Mouse (Mus musculus) lung, postnatal 0 days (tissue): ENCODE measurements at regions not wholly inside any gene's neighbourhood (a gene's known extent, or its start where the extent isn't known, plus 50 kb on each side); places are given as distances from the start of the nearest gene placed in this dataset.

Source experiments
- ATAC-seq: fragments of 200-750 bp; cut with Nextera tagmentation; 2 replicates; pipeline ENCODE4 v1.8.0; 2017; ENCODE audit warnings: moderate library complexity
- DNase-seq: peaks from one replicate; pipeline ENCODE4 v3.0.0-alpha.2; 2016; ENCODE audit warnings: low spot score
- H3K27ac ChIP-seq: fragments of 300-500 bp; sonication (generic); 2 replicates; pipeline ENCODE4 v1.5.1; 2014; ENCODE audit warnings: antibody characterized with exemption, mild to moderate bottlenecking, low read length, mixed read lengths
- H3K27me3 ChIP-seq: fragments of 300-500 bp; sonication (generic); replicated peaks from 2 replicates; pipeline ENCODE4 v1.6.1; 2014; ENCODE audit warnings: low read length, mixed read lengths; ENCODE audit not compliant: insufficient read depth
- H3K36me3 ChIP-seq: fragments of 300-500 bp; sonication (generic); 2 replicates; pipeline ENCODE4 v1.6.1; 2014; ENCODE audit warnings: low read length, mixed read lengths; ENCODE audit not compliant: insufficient read depth
- H3K4me1 ChIP-seq: fragments of 300-500 bp; sonication (generic); 2 replicates; pipeline ENCODE4 v1.6.1; 2014; ENCODE audit warnings: antibody characterized with exemption, low read depth, low read length, mixed read lengths; ENCODE audit not compliant: insufficient read depth
- H3K4me2 ChIP-seq: fragments of 300-500 bp; sonication (generic); replicated peaks from 2 replicates; pipeline ENCODE4 v1.6.1; 2014; ENCODE audit warnings: low read depth, mild to moderate bottlenecking, low read length, moderate library complexity, mixed read lengths
- H3K4me3 ChIP-seq: fragments of 300-500 bp; sonication (generic); 2 replicates; pipeline ENCODE4 v1.5.1; 2014; ENCODE audit warnings: low read depth, low read length
- H3K9ac ChIP-seq: fragments of 300-500 bp; sonication (generic); replicated peaks from 2 replicates; pipeline ENCODE4 v1.6.1; 2014; ENCODE audit warnings: low read depth, mild to moderate bottlenecking
- H3K9me3 ChIP-seq: fragments of 300-500 bp; sonication (generic); 2 replicates; pipeline ENCODE4 v1.6.1; 2016; ENCODE audit warnings: low read length, mixed read lengths
- CTCF ChIP-seq: IDR thresholded peaks from 2 replicates; pipeline ENCODE4 v1.5.1; 2016; ENCODE audit warnings: antibody characterized with exemption, mild to moderate bottlenecking
- EP300 ChIP-seq: IDR thresholded peaks from 2 replicates; pipeline ENCODE4 v1.6.1; 2016; ENCODE audit warnings: antibody characterized with exemption, mild to moderate bottlenecking, control low read depth
- WGBS: fragments of 180-500 bp; shearing (Covaris S2); extraction: QIAGEN DNeasy Blood & Tissue Kit; methylation state at CpG from one replicate; pipeline ENCODE4 v1.1.7; 2014; 5-methylcytosine and 5-hydroxymethylcytosine counted together

- no peak overlapping the region for H3K27ac ChIP-seq
- H3K4me3 ChIP-seq = no peak overlapping the region
- no peaks in the 10 kb centered on the region for H3K27me3 ChIP-seq
- H3K4me2 ChIP-seq = no peak overlapping the region
- no peaks in the 10 kb centered on the region for H3K9me3 ChIP-seq
- DNase-seq = no peak
- WGBS = 43% methylated on average over 7 of the region's 7 CpGs
- H3K4me1 ChIP-seq = no peaks in the 10 kb centered on the region
- TF ChIP-seq CTCF = no peak
- no peak for TF ChIP-seq EP300
- no peak for ATAC-seq
- H3K9ac ChIP-seq = no peak overlapping the region
- no peaks in the 10 kb centered on the region for H3K36me3 ChIP-seq
These were observed 209.4 kb upstream of the Nabp1 start for GRCm38 (mm10) chr1:51687484-51688223.

- WGBS = 69% methylated on average over 3 of the region's 3 CpGs
These were observed 208.5 kb upstream of the Nabp1 start for GRCm38 (mm10) chr1:51686759-51687158.

GRCm38 (mm10) chr1:51682273-51682672, 204.0 kb upstream of the Nabp1 start:
- ATAC-seq = no peak
- no peak overlapping the region for H3K9ac ChIP-seq
- no peak overlapping the region for H3K4me3 ChIP-seq
- H3K27ac ChIP-seq = no peak overlapping the region
- TF ChIP-seq EP300 (no peak), CTCF (no peak)
- no peaks in the 10 kb centered on the region for H3K27me3 ChIP-seq
- H3K4me2 ChIP-seq = no peak overlapping the region
- H3K4me1 ChIP-seq = no peaks in the 10 kb centered on the region
- 70% methylated on average over 5 of the region's 5 CpGs for WGBS
- DNase-seq = no peak
- H3K36me3 ChIP-seq = no peaks in the 10 kb centered on the region
- H3K9me3 ChIP-seq = no peaks in the 10 kb centered on the region

More at GRCm38 (mm10) chr1:51686759-51687158, 208.5 kb upstream of the Nabp1 start:
- H3K36me3 ChIP-seq = no peaks in the 10 kb centered on the region
- H3K27ac ChIP-seq = no peak overlapping the region
- no peak overlapping the region for H3K9ac ChIP-seq
- H3K4me1 ChIP-seq = no peaks in the 10 kb centered on the region
- H3K9me3 ChIP-seq = no peaks in the 10 kb centered on the region
- no peak for TF ChIP-seq CTCF
- no peak for TF ChIP-seq EP300
- H3K4me2 ChIP-seq = no peak overlapping the region
- DNase-seq (no peak), ATAC-seq (no peak)
- H3K4me3 ChIP-seq = no peak overlapping the region
- H3K27me3 ChIP-seq = no peaks in the 10 kb centered on the region

GRCm38 (mm10) chr1:51681872-51682271, 203.6 kb upstream of the Nabp1 start:
- no peak overlapping the region for H3K4me2 ChIP-seq
- H3K27ac ChIP-seq = no peak overlapping the region
- H3K9ac ChIP-seq = no peak overlapping the region
- TF ChIP-seq EP300 (no peak), CTCF (no peak)
- H3K27me3 ChIP-seq = no peaks in the 10 kb centered on the region
- ATAC-seq (no peak), DNase-seq (no peak)
- H3K9me3 ChIP-seq = no peaks in the 10 kb centered on the region
- H3K36me3 ChIP-seq = no peaks in the 10 kb centered on the region
- H3K4me3 ChIP-seq = no peak overlapping the region
- no peaks in the 10 kb centered on the region for H3K4me1 ChIP-seq

- ATAC-seq = no peak
- Histone ChIP-seq H3K4me2 (no peak overlapping the region), H3K4me1 (no peaks in the 10 kb centered on the region), H3K27me3 (no peaks in the 10 kb centered on the region), H3K9me3 (no peaks in the 10 kb centered on the region), H3K36me3 (no peaks in the 10 kb centered on the region), H3K9ac (no peak overlapping the region), H3K4me3 (no peak overlapping the region), H3K27ac (no peak overlapping the region)
- no peak for DNase-seq
- no peak for TF ChIP-seq EP300
- WGBS = 72% methylated on average over 6 of the region's 6 CpGs
These were observed 202.5 kb upstream of the Nabp1 start for GRCm38 (mm10) chr1:51680725-51681124.

- H3K9me3 ChIP-seq = no peaks in the 10 kb centered on the region
- no peak overlapping the region for H3K4me2 ChIP-seq
- WGBS = 54% methylated on average over 6 of the region's 6 CpGs
- no peak overlapping the region for H3K9ac ChIP-seq
- H3K27me3 ChIP-seq = no peaks in the 10 kb centered on the region
- no peak overlapping the region for H3K4me3 ChIP-seq
- no peaks in the 10 kb centered on the region for H3K4me1 ChIP-seq
- DNase-seq (no peak), ATAC-seq (no peak)
- TF ChIP-seq CTCF = no peak
- no peak for TF ChIP-seq EP300
- H3K27ac ChIP-seq = no peak overlapping the region
- no peaks in the 10 kb centered on the region for H3K36me3 ChIP-seq
These were observed 200.2 kb upstream of the Nabp1 start for GRCm38 (mm10) chr1:51678290-51678928.
